Mouse (Mus musculus) heart, embryonic 13.5 days (tissue): ENCODE results near the gene Gm13941. TPM values are rescaled to one million over a fixed set of nuclear protein-coding genes. Genes with fewer than 3 reads are reported as not detected.

ENCODE experiments used
- ATAC-seq: fragments of 200-750 bp; cut with Nextera tagmentation; 2 replicates; pipeline ENCODE4 v1.8.0; 2017; ENCODE audit warnings: moderate TSS enrichment; ENCODE audit not compliant: insufficient number of reproducible peaks, low FRiP score, low TSS enrichment; ENCODE audit errors: extremely low read depth
- H3K27ac ChIP-seq: fragments of 300-500 bp; sonication (generic); replicated peaks from 2 replicates; pipeline ENCODE4 v1.5.1; 2015; ENCODE audit warnings: moderate library complexity, mild to moderate bottlenecking, inconsistent platforms
- H3K27me3 ChIP-seq: fragments of 300-500 bp; sonication (generic); replicated peaks from 2 replicates; pipeline ENCODE4 v1.6.1; 2015; ENCODE audit warnings: mild to moderate bottlenecking, inconsistent platforms
- H3K36me3 ChIP-seq: fragments of 300-500 bp; sonication (generic); 2 replicates; pipeline ENCODE4 v1.6.1; 2015; ENCODE audit warnings: mild to moderate bottlenecking, inconsistent platforms
- H3K4me1 ChIP-seq: fragments of 300-500 bp; sonication (generic); 2 replicates; pipeline ENCODE4 v1.6.1; 2015; ENCODE audit warnings: inconsistent platforms
- H3K4me2 ChIP-seq: fragments of 300-500 bp; sonication (generic); 2 replicates; pipeline ENCODE4 v1.6.1; 2015; ENCODE audit warnings: inconsistent platforms, mild to moderate bottlenecking, moderate library complexity
- H3K4me3 ChIP-seq: fragments of 300-500 bp; sonication (generic); 2 replicates; pipeline ENCODE4 v1.5.1; 2015; ENCODE audit warnings: moderate library complexity, mild to moderate bottlenecking, inconsistent platforms
- H3K9ac ChIP-seq: fragments of 300-500 bp; sonication (generic); 2 replicates; pipeline ENCODE4 v1.6.1; 2015; ENCODE audit warnings: inconsistent platforms, mild to moderate bottlenecking, moderate library complexity
- H3K9me3 ChIP-seq: fragments of 300-500 bp; sonication (generic); 2 replicates; pipeline ENCODE4 v1.6.1; 2016; ENCODE audit warnings: inconsistent platforms
- WGBS: fragments of 180-500 bp; shearing (Covaris S2); methylation state at CpG from one replicate; pipeline ENCODE4 v1.1.7; 2015; ENCODE audit warnings: mixed read lengths; 5-methylcytosine and 5-hydroxymethylcytosine counted together
- polyA plus RNA-seq: library from polyadenylated mRNA; unstranded; fragments of >200 nt; fragmentation: Nextera tagmentation; extraction: Ambion mirVana; gene quantifications from 2 replicates; pipeline ENCODE4 v1.2.1, GENCODE M21; 2015

The Gm13941 gene
- not detected in 2 replicates for polyA plus RNA-seq

- no peak within 1 kb of the TSS for H3K4me3 ChIP-seq
- H3K4me2 ChIP-seq = no peak within 1 kb of the TSS
- no peaks in the 10 kb centered on the region for H3K27me3 ChIP-seq
- H3K4me1 ChIP-seq = no peaks in the 10 kb centered on the region
- H3K9ac ChIP-seq = no peak within 1 kb of the TSS
- H3K27ac ChIP-seq = no peak within 1 kb of the TSS
- ATAC-seq = no peak
- H3K36me3 ChIP-seq = no peaks in the 10 kb centered on the region
- H3K9me3 ChIP-seq = no peaks in the 10 kb centered on the region
Observed at GRCm38 (mm10) chr2:111105882-111106281, at the start of gene Gm13941. TSS of gene Gm13941 (minus strand) at chr2:111105982.

GRCm38 (mm10) chr2:111152836-111153235 lies 47.1 kb upstream of the Gm13941 start, which contains the start of gene Gm15130:
TSS of gene Gm15130 (minus strand) at chr2:111152936.
- no peaks in the 10 kb centered on the region for H3K4me1 ChIP-seq
- H3K27ac ChIP-seq = no peak within 1 kb of the TSS
- H3K36me3 ChIP-seq = no peaks in the 10 kb centered on the region
- 59% methylated on average over 2 of the region's 2 CpGs for WGBS
- H3K4me3 ChIP-seq = no peak within 1 kb of the TSS
- ATAC-seq = no peak
- H3K9me3 ChIP-seq = no peaks in the 10 kb centered on the region
- no peak within 1 kb of the TSS for H3K9ac ChIP-seq
- H3K27me3 ChIP-seq = no peaks in the 10 kb centered on the region
- no peak within 1 kb of the TSS for H3K4me2 ChIP-seq

- Histone ChIP-seq H3K27ac (no peak overlapping the region), H3K9ac (no peak overlapping the region), H3K9me3 (no peaks in the 10 kb centered on the region), H3K36me3 (no peaks in the 10 kb centered on the region), H3K4me1 (no peaks in the 10 kb centered on the region), H3K4me2 (no peak overlapping the region), H3K4me3 (no peak overlapping the region), H3K27me3 (no peaks in the 10 kb centered on the region)
- WGBS = 63% methylated on average over 5 of the region's 5 CpGs
- ATAC-seq = no peak
Observed at GRCm38 (mm10) chr2:111135739-111136138, 30.0 kb upstream of the Gm13941 start.

GRCm38 (mm10) chr2:111058586-111059261 lies 47.1 kb downstream of the Gm13941 start:
- WGBS = 88% methylated on average over 1 of the region's 1 CpGs
- H3K4me1 ChIP-seq = no peaks in the 10 kb centered on the region
- no peak overlapping the region for H3K4me3 ChIP-seq
- H3K9me3 ChIP-seq = no peaks in the 10 kb centered on the region
- ATAC-seq = no peak
- no peak overlapping the region for H3K27ac ChIP-seq
- H3K4me2 ChIP-seq = no peak overlapping the region
- H3K9ac ChIP-seq = no peak overlapping the region
- H3K36me3 ChIP-seq = no peaks in the 10 kb centered on the region
- no peaks in the 10 kb centered on the region for H3K27me3 ChIP-seq

Other genes starting within 250 kb of the Gm13941 start
- gene Ano3, start 155.1 kb downstream of the Gm13941 start, polyA plus RNA-seq = 0.20 and 0.23 TPM in 2 replicates
- not detected in 2 replicates for gene Gm15130, start 47.0 kb upstream of the Gm13941 start, polyA plus RNA-seq
- not detected in 2 replicates for gene 4930430A15Rik, start 123.6 kb upstream of the Gm13941 start, polyA plus RNA-seq
- not detected in 2 replicates for gene Olfr1275, start 129.3 kb upstream of the Gm13941 start, polyA plus RNA-seq
- gene Olfr1276, start 148.5 kb upstream of the Gm13941 start, polyA plus RNA-seq = not detected in 2 replicates
- not detected in 2 replicates for gene Olfr1277, start 168.1 kb upstream of the Gm13941 start, polyA plus RNA-seq
- gene Olfr1278, start 184.2 kb upstream of the Gm13941 start, polyA plus RNA-seq = not detected in 2 replicates
- not detected in 2 replicates for gene Olfr1279, start 194.7 kb upstream of the Gm13941 start, polyA plus RNA-seq
- not detected in 2 replicates for gene Olfr1280, start 208.0 kb upstream of the Gm13941 start, polyA plus RNA-seq
- not detected in 2 replicates for gene Olfr1281, start 220.5 kb upstream of the Gm13941 start, polyA plus RNA-seq
- not detected in 2 replicates for gene Olfr1282, start 230.1 kb upstream of the Gm13941 start, polyA plus RNA-seq